Mouse (Mus musculus): Measurements from ENCODE around the gene Tbxa2r. TPM values are rescaled to one million over a fixed set of nuclear protein-coding genes. Genes with fewer than 3 reads are reported as not detected.

The Tbxa2r gene
- polyA plus RNA-seq, 2 experiments, result 9.2 to 10.8 TPM

DNA sequence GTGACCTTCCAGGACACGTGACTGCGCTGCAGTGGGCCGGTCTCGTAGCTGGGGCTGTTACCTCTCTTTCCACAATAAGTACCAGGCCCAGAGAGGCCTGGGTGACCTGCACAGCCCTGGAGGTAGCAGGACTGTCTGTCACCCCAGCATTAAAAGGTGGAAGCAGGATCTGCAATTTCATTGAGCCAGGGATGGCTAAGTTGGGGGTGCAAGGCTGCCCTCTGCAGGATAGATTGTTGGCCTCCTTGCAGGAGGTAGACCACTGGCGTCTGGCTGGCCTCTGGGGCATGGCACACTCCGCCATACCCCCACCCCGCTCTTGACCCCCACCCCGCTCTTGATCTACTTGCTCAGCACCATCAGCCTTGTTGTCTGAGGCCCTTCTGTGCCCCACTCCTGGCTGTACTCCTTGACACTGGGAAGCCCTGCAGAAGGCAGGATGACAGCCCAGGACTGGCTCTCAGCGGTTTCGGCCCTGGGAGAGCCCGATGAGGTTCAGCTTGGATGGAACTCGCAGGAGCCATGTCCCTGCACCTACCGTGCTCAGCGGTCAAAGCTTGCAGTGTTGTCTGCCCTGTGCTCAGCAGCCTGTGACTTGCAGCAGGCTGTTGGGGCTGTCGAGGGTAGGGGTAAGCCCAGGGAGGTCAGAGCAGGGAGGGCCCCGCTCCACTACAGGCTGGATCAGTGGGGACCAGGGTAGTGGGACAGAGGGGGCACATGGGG is 12.0 kb upstream of the Tbxa2r start:
- ATAC-seq (ENCODE audit: low FRiP score, low read depth), result no peak
- H3K36me3 ChIP-seq (ENCODE audit: control insufficient read depth, insufficient read depth, low read length), result peaks cover 69% of the 10 kb centered on the region
- WGBS, result 52% methylated on average over 14 of the region's 16 CpGs

DNA sequence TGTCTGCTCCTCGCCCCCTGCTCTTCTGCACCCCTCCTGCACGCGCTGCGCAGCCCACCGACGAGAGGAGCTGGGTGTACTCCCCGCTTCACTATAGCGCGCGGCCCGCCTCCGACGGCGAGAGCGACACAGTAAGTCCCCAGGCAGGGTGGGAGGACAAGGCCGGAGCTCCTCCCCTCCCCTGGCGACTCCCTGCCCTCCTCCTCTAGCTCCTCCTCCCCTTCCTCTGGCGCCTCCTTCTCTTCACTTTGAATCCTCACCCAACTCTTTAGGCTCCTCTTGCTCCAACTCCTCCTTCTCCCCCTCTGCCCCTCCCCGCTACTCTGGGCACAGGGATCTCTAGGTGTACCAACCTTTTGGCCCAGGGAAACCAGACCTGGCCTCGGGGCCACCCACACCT is 11.3 kb upstream of the Tbxa2r start:
- WGBS, result 12% methylated on average over 17 of the region's 20 CpGs
- Histone ChIP-seq H3K9ac (ENCODE audit: low read depth, low read length, severe bottlenecking) (peak overlapping the region; percentile 5; the same call in 1 of the 2 replicates), H3K27ac (replicated peaks; ENCODE audit: low read depth, low read length) (no peak overlapping the region), H3K4me2 (replicated peaks; ENCODE audit: low read depth, low read length, severe bottlenecking) (peak overlapping the region; percentile 29), H3K27me3 (ENCODE audit: control insufficient read depth, insufficient read depth, low read length) (no peaks in the 10 kb centered on the region), H3K4me3 (replicated peaks; ENCODE audit: low read length) (peak overlapping the region; percentile 3), H3K9me3 (ENCODE audit: control insufficient read depth, low read length) (no peaks in the 10 kb centered on the region), H3K36me3 (ENCODE audit: control insufficient read depth, insufficient read depth, low read length) (peaks cover 61% of the 10 kb centered on the region), H3K4me1 (ENCODE audit: control insufficient read depth, insufficient read depth, low read length) (peaks cover 23% of the 10 kb centered on the region)
- no peak for TF ChIP-seq POLR2A (IDR thresholded peaks at IDR 0.05; ENCODE audit: borderline replicate concordance, extremely low read depth, insufficient read depth, insufficient read length)
- DNase-seq (ENCODE audit: low spot score) (peak; percentile 67), ATAC-seq (ENCODE audit: low FRiP score, low read depth) (no peak)

More for the DNA sequence above, 12.0 kb upstream of the Tbxa2r start:
- 0 out of 2 replicates have a peak overlapping the region, but pooled peaks have one; percentile 26 for H3K27ac ChIP-seq (replicated peaks; ENCODE audit: low read depth, low read length)
- H3K4me2 ChIP-seq (replicated peaks; ENCODE audit: low read depth, low read length, severe bottlenecking), result peak overlapping the region; percentile 29
- H3K4me1 ChIP-seq (ENCODE audit: control insufficient read depth, insufficient read depth, low read length), result peaks cover 18% of the 10 kb centered on the region
- DNase-seq (ENCODE audit: low spot score), result peak; percentile 42
- H3K27me3 ChIP-seq (ENCODE audit: control insufficient read depth, insufficient read depth, low read length), result no peaks in the 10 kb centered on the region
- peak overlapping the region; percentile 5; the same call in 1 of the 2 replicates for H3K9ac ChIP-seq (ENCODE audit: low read depth, low read length, severe bottlenecking)
- H3K4me3 ChIP-seq (replicated peaks; ENCODE audit: low read length), result peak overlapping the region; percentile 3
- no peak for TF ChIP-seq POLR2A (IDR thresholded peaks at IDR 0.05; ENCODE audit: borderline replicate concordance, extremely low read depth, insufficient read depth, insufficient read length)
- no peaks in the 10 kb centered on the region for H3K9me3 ChIP-seq (ENCODE audit: control insufficient read depth, low read length)

DNA sequence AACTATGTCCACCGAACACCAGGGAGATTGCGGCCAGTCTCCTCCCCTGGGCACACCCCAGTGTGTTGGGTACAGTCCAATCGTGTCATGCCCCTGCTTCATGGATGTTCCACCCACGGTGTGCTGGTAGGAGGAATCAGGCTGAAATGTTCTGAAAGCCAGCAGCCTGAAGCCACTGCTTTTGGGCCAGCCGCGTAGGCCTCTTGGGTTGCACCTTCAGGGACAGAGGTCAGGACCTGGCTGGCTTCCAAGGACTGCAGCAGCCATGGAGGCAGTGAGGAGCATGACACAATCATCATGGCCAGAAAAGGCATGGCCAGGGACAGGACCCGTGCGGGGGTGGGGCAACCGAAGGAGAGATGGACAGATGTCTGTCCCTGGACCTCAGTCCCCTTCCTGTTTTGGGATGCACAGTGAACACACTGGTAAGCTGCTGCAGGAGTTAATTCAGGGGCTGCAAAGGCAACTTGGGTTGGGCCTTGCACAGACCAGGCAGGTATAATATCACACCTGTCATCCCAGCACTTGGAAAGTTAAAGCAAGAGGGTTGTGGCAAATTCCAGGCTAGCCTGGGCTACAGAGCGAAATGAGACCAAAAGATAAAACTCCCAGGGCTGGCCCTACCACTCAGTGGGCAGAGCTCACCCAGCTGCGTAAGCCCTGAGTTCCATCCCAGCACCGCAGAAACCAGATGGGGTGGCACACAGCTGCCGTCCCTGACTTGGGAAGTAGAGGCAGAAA is 9.8 kb upstream of the Tbxa2r start:
- no peak for ATAC-seq (ENCODE audit: low FRiP score, low read depth)
- H3K27ac ChIP-seq (replicated peaks; ENCODE audit: low read depth, low read length), result peak overlapping the region; percentile 87
- no peak for TF ChIP-seq POLR2A (IDR thresholded peaks at IDR 0.05; ENCODE audit: borderline replicate concordance, extremely low read depth, insufficient read depth, insufficient read length)
- WGBS, result 92% methylated on average over 13 of the region's 13 CpGs
- H3K4me3 ChIP-seq (replicated peaks; ENCODE audit: low read length), result no peak overlapping the region
- peak overlapping the region; percentile 62 for H3K4me2 ChIP-seq (replicated peaks; ENCODE audit: low read depth, low read length, severe bottlenecking)
- peak overlapping the region; percentile 47; the same call in 1 of the 2 replicates for H3K9ac ChIP-seq (ENCODE audit: low read depth, low read length, severe bottlenecking)
- H3K4me1 ChIP-seq (ENCODE audit: control insufficient read depth, insufficient read depth, low read length), result peaks cover 23% of the 10 kb centered on the region
- H3K9me3 ChIP-seq (ENCODE audit: control insufficient read depth, low read length), result no peaks in the 10 kb centered on the region
- DNase-seq (ENCODE audit: low spot score), result no peak
- no peaks in the 10 kb centered on the region for H3K27me3 ChIP-seq (ENCODE audit: control insufficient read depth, insufficient read depth, low read length)
- peaks cover 61% of the 10 kb centered on the region for H3K36me3 ChIP-seq (ENCODE audit: control insufficient read depth, insufficient read depth, low read length)

- peak overlapping the region; percentile 87 for H3K27ac ChIP-seq (replicated peaks; ENCODE audit: low read depth, low read length)
- 26% methylated on average over 8 of the region's 8 CpGs for WGBS
- peak overlapping the region; percentile 97 for H3K4me3 ChIP-seq (replicated peaks; ENCODE audit: low read length)
- peak overlapping the region; percentile 62 for H3K4me2 ChIP-seq (replicated peaks; ENCODE audit: low read depth, low read length, severe bottlenecking)
- H3K9ac ChIP-seq (ENCODE audit: low read depth, low read length, severe bottlenecking), result peak overlapping the region; percentile 47
- H3K4me1 ChIP-seq (ENCODE audit: control insufficient read depth, insufficient read depth, low read length), result peaks cover 23% of the 10 kb centered on the region
- DNase-seq (ENCODE audit: low spot score) (no peak), ATAC-seq (ENCODE audit: low FRiP score, low read depth) (no peak)
- H3K27me3 ChIP-seq (ENCODE audit: control insufficient read depth, insufficient read depth, low read length), result no peaks in the 10 kb centered on the region
- H3K36me3 ChIP-seq (ENCODE audit: control insufficient read depth, insufficient read depth, low read length), result peaks cover 61% of the 10 kb centered on the region
- no peak for TF ChIP-seq POLR2A (IDR thresholded peaks at IDR 0.05; ENCODE audit: borderline replicate concordance, extremely low read depth, insufficient read depth, insufficient read length)
- no peaks in the 10 kb centered on the region for H3K9me3 ChIP-seq (ENCODE audit: control insufficient read depth, low read length)
Observed at GRCm38 (mm10) chr10:81319330-81319699, 9.2 kb upstream of the Tbxa2r start.

DNA sequence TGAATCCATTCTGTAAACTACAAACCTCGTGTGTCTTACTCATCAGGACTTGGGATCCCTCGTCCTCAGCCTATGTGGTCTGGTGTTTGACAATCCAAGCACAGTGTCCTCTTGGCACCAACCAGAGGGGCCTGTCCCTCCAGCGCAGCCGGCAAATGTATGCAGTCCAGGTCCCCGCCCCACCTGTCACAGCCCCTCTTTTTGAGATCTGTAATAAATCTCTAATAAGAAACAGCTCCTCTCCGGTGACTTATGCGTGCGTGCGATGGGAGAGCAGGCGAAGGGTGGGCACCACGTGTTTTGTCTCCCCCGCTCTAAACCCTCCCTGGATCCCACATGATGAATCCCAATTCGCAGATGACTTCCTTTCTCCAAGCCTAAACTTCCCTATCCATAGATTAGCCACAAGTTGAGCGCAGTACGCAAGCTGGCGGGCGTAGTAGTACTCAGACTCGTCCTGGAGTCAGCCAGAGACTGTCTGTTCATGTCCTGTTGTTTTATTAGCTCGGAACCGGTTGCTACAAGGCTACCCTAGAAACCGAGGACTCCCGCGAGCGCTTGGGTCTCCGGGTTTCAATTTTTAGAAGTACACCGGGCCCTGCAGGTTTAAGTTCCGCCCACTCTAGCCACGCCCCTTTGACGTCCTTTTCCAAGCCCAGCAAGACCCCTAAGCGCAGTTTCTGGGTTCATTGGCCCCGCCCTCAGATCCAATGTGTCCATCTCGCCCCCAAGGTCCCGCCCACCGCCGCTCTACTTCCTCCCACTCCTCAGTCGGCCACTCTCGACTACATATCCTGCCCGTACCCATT is 8.6 kb upstream of the Tbxa2r start:
- Histone ChIP-seq H3K9ac (ENCODE audit: low read depth, low read length, severe bottlenecking) (peak overlapping the region; percentile 47), H3K9me3 (ENCODE audit: control insufficient read depth, low read length) (no peaks in the 10 kb centered on the region), H3K4me2 (replicated peaks; ENCODE audit: low read depth, low read length, severe bottlenecking) (peak overlapping the region; percentile 62), H3K4me1 (ENCODE audit: control insufficient read depth, insufficient read depth, low read length) (peaks cover 23% of the 10 kb centered on the region), H3K36me3 (ENCODE audit: control insufficient read depth, insufficient read depth, low read length) (peaks cover 61% of the 10 kb centered on the region), H3K27me3 (ENCODE audit: control insufficient read depth, insufficient read depth, low read length) (no peaks in the 10 kb centered on the region), H3K27ac (replicated peaks; ENCODE audit: low read depth, low read length) (peak overlapping the region; percentile 87), H3K4me3 (replicated peaks; ENCODE audit: low read length) (peak overlapping the region; percentile 97)
- no peak; the same call in 1 of the 2 replicates for ATAC-seq (ENCODE audit: low FRiP score, low read depth)
- peak; percentile 99 for DNase-seq (ENCODE audit: low spot score)
- under 1% methylated on average over 37 of the region's 38 CpGs for WGBS
- TF ChIP-seq POLR2A (IDR thresholded peaks at IDR 0.05; ENCODE audit: borderline replicate concordance, extremely low read depth, insufficient read depth, insufficient read length), result no peak

All from limb, embryonic 14.5 days (tissue).